Mouse (Mus musculus) heart, adult 2 months (tissue): ENCODE data around the gene Fbxo44.

ENCODE experiments used
- CTCF ChIP-seq: fragments of 200-600 bp; IDR thresholded peaks from 2 replicates; pipeline ENCODE4 v1.8.1; 2022; ENCODE audit warnings: antibody characterized with exemption, mild to moderate bottlenecking, moderate library complexity
- EP300 ChIP-seq: fragments of 200-500 bp; IDR thresholded peaks from 2 replicates; pipeline ENCODE4 v1.6.1; 2011; ENCODE audit warnings: low read depth, low read length, control low read depth; ENCODE audit not compliant: insufficient read depth

- no peak for TF ChIP-seq CTCF
- no peak for TF ChIP-seq EP300
Measured at GRCm38 (mm10) chr4:148147714-148148113, 12.6 kb downstream of the Fbxo44 start.
